Comparison of ENCODE assay signal across 9 mouse cellular contexts in genomic region chr11:83424681-83425080, GRCm38 (mm10). TPM values are rescaled to one million over a fixed set of nuclear protein-coding genes. Genes with fewer than 3 reads are reported as not detected.
A peak's percentile ranks its signal among the peaks of the same experiment; 100 is the strongest.
DNase-seq lines count a peak whose midpoint lies in the region; ATAC-seq and TF ChIP-seq lines count a peak whose summit lies in the region.
"Had no signal": no experiment of that assay in that cellular context is flagged by ENCODE, and none has a peak within 500 bp of the region (broad histone marks: within the 10 kb centered on the region; RNA-seq: fewer than 3 reads in every experiment).

No protein-coding gene starts in this region.

- no peak for ATAC-seq in inflammation-experienced regulatory T-cells, adult 6 months

- no peaks in the 10 kb centered on the region for H3K79me3 ChIP-seq in C2C12 (ENCODE audit: low read depth)

- no peaks in the 10 kb centered on the region for H3K36me3 ChIP-seq in C2C12 (ENCODE audit: control insufficient read depth, insufficient read depth)

- H3K27me3 ChIP-seq in C2C12 (ENCODE audit: control insufficient read depth, insufficient read depth, insufficient read length), result peaks cover 45% of the 10 kb centered on the region

- H3ac ChIP-seq in C2C12 (ENCODE audit: control insufficient read depth, insufficient read length, low read depth), result no peak overlapping the region

- H3K4me3 ChIP-seq in C2C12 (ENCODE audit: insufficient read depth, poor library complexity, severe bottlenecking), result no peak overlapping the region

- H3K79me2 ChIP-seq in C2C12 (ENCODE audit: control insufficient read depth, insufficient read depth), result no peaks in the 10 kb centered on the region

- peak; percentile 66 for TF ChIP-seq CTCF in C2C12 (IDR thresholded peaks at IDR 0.05; ENCODE audit: control insufficient read depth, insufficient read depth, insufficient read length)

- DNase-seq in NIH3T3 (ENCODE audit: low read depth), result peak; percentile 88
- peak; percentile 78 to 88 for DNase-seq in cerebellum, postnatal 36 days
- DNase-seq in gastrocnemius, postnatal 10 days, result peak; percentile 71
- DNase-seq in kidney, postnatal 4 days, result peak; percentile 81
- peak; percentile 78 for DNase-seq in lung, postnatal 10 days
- peak; percentile 87 for DNase-seq in retina, postnatal 1 day

TF ChIP-seq in C2C12, 6 proteins besides CTCF, POLR2A, EP300 and RAD21:
- TF ChIP-seq USF1 (IDR thresholded peaks at IDR 0.05; ENCODE audit: low read depth) (no peak), MAX (IDR thresholded peaks at IDR 0.05) (no peak), FOSL1 (IDR thresholded peaks at IDR 0.05; ENCODE audit: insufficient read depth, low read length, poor library complexity, severe bottlenecking) (no peak), MYOD1 (IDR thresholded peaks at IDR 0.05; ENCODE audit: control insufficient read depth, insufficient read length, low read depth) (no peak), CEBPB (IDR thresholded peaks at IDR 0.05; ENCODE audit: low read depth) (no peak), MYOG (IDR thresholded peaks at IDR 0.05; ENCODE audit: control insufficient read depth, extremely low read depth, insufficient read length) (no peak)

RNA-seq across cellular contexts. Expression of gene Gas2l2, which starts 4.6 kb away (rescaled TPM):
- polyA plus RNA-seq in C2C12 (2012; fragmentation: generic; extraction: Trizol), result not detected
- total RNA-seq in gastrocnemius, postnatal 10 days (2021), result not detected
- polyA plus RNA-seq in inflammation-experienced regulatory T-cells, adult 6 months (2017; shearing (Covaris generic)), result not detected
- polyA plus RNA-seq: heart, embryonic 14.5 days had no signal

RNA-seq across cellular contexts. Expression of gene 1700020L24Rik, which starts 12.8 kb away (rescaled TPM):
- 1.5 TPM for polyA plus RNA-seq in C2C12 (2012; fragmentation: generic; extraction: Trizol)
- under 1 TPM in 1 of 2 experiments, not detected in 1; 0.29 TPM for total RNA-seq in gastrocnemius, postnatal 10 days (2021)
- 1 to 10 TPM in 1 of 3 experiments, under 1 TPM in 1, not detected in 1; 0.48 to 1.6 TPM for polyA plus RNA-seq in inflammation-experienced regulatory T-cells, adult 6 months (2017; shearing (Covaris generic))

RNA-seq across cellular contexts. Expression of gene Rasl10b, which starts 15.7 kb away (rescaled TPM):
- polyA plus RNA-seq in C2C12 (2012; fragmentation: generic; extraction: Trizol), result 0.08 TPM
- under 1 TPM; 0.75 to 0.81 TPM for total RNA-seq in gastrocnemius, postnatal 10 days (2021)
- polyA plus RNA-seq in inflammation-experienced regulatory T-cells, adult 6 months (2017; shearing (Covaris generic)), result not detected

RNA-seq across cellular contexts. Expression of gene Mmp28, which starts 38.2 kb away (rescaled TPM):
- polyA plus RNA-seq in C2C12 (2012; fragmentation: generic; extraction: Trizol), result 2.3 TPM
- 1 to 10 TPM; 3.7 to 4.6 TPM for total RNA-seq in gastrocnemius, postnatal 10 days (2021)
- not detected for polyA plus RNA-seq in inflammation-experienced regulatory T-cells, adult 6 months (2017; shearing (Covaris generic))

RNA-seq across cellular contexts. Expression of gene Taf15, which starts 48.2 kb away (rescaled TPM):
- 44.6 TPM for polyA plus RNA-seq in C2C12 (2012; fragmentation: generic; extraction: Trizol)
- 10 to 100 TPM; 21.1 to 29.7 TPM for total RNA-seq in gastrocnemius, postnatal 10 days (2021)
- polyA plus RNA-seq in inflammation-experienced regulatory T-cells, adult 6 months (2017; shearing (Covaris generic)), result 10 to 100 TPM; 17.8 to 20.6 (median 19.4) TPM
